Mouse (Mus musculus) cerebellum, postnatal 10 days (tissue): Measurements from ENCODE around the gene Rsph1.
A peak's percentile ranks its signal among the peaks of the same experiment; 100 is the strongest.

Experiments
- DNase-seq, 2 experiments: peaks; one replicate each; pipeline ENCODE4 v3.0.0; 2021; ENCODE audit warnings: mixed read lengths in 2 of 2

The Rsph1 gene

DNA sequence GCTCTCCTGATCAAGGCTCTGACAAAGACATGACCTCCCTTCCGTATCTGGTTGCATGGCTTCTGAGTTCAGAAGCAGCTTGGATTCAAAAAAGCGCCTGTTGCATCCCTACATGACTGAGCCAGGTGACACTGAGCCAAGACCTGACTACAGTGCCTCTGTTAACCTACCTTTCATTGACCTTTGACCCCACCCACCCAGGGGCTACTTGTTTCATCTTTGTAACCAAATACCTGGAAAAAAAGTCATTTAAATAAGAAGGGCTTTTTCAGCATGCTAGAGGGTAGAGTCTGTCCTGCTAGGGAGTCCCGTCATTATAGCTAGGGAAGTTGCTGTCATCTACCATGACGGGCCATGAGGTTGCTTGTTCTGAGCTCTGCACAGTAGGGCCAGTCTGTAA lies 26.2 kb upstream of the Rsph1 start:
- DNase-seq, result no peak

- no peak for DNase-seq
These were observed 23.6 kb upstream of the Rsph1 start for GRCm38 (mm10) chr17:31300736-31301135.

DNA sequence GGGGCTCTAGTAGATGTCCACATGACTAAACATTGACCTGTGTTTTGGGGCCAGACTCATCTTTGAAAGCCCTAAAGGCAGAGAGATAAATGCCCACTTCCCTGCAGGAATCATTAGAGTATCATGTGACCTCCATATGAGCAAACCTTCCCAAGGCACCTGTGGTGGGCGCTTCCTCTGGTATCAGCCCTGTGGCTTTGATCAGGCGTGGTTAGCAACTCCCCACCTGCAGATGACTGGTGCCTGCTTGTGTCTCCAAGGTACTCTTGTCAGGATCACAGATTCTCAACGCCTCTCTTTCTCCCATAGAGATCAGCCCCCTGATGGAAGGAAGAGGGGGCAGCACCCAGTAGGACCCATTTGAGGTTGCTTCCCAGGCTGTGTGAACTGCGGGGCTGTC lies 22.8 kb upstream of the Rsph1 start:
- DNase-seq, result no peak

- DNase-seq, result peak; percentile 55 to 57
These were observed 21.4 kb upstream of the Rsph1 start for GRCm38 (mm10) chr17:31298419-31299209.

- DNase-seq, result peak in 1 of 2 experiments; percentile 35
These were observed 20.3 kb upstream of the Rsph1 start for GRCm38 (mm10) chr17:31297521-31297939.

DNA sequence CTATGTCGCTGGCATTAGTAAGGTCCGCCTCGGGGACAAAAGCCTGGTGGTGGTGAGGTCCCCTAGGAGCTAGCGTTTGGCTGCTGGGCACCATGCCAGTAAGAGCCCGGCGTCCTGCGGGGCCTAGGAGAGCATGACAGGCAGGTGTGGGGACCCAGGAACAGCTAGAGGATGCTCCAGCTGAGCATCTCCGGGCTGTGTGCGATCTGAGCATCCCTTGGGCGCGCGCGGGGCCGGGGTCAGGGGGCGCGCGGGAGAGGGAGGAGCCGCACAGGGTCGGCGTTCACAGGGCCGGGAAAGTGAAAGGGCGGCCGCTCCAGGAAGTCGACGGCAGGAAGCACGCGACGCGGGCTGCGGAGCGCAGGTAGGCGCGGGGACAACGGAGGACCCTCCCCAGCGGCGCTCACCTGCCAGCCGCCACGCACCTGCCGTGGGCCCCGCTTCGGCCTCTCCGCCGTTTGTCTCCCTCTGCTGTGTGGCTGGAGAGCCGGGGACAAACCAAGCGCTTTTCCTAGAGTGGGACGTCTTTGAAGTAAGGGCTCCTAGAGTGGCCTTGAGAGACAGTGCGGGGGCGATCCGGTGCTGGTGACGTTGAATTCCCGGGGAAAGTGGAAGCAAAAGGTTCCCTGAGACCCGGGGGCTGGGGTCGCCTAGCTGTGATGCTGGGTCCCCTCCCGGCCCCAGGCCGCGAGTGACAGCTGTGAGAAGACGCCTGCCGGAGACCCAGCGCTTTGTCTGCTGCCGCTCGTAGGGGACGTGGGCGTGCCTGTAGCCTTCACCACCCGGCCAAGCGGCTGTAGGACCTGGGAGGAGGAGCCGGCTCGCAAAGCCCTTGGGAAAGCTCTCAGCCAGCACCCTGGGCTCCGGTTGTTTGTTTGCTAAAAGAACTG lies 19.0 kb upstream of the Rsph1 start:
- DNase-seq, result peak; percentile 83 to 85

- peak; percentile 67 to 75 for DNase-seq
These were observed 18.2 kb upstream of the Rsph1 start for GRCm38 (mm10) chr17:31295215-31295891.

GRCm38 (mm10) chr17:31294363-31295214 lies 17.4 kb upstream of the Rsph1 start:
- DNase-seq, result peak; percentile 32 to 59

DNA sequence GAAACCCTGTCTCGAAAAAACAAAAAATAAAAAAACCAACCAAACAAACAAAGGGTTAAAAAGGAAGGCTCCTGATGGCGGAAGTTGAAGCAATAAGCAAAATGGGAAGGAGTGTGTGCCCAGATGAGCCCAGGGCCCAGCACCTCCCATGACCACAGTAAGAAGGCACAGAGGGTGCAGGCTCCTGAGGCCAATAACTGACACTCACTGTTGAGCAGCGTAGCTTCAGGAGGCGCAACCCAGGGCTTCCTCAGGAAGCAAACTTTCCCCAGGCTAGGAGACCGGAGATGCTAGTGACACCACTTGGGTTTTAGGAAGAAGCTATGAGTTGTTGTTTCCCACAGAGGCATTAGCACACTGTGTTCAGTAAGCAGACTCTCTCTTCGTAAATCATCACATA lies 13.7 kb upstream of the Rsph1 start:
- DNase-seq, result no peak

GRCm38 (mm10) chr17:31290311-31290710 lies 13.1 kb upstream of the Rsph1 start:
- no peak for DNase-seq

- DNase-seq, result no peak
These were observed 12.0 kb upstream of the Rsph1 start for GRCm38 (mm10) chr17:31288999-31289726.

GRCm38 (mm10) chr17:31287216-31287615 lies 10.0 kb upstream of the Rsph1 start:
- DNase-seq, result no peak

- DNase-seq, result no peak
These were observed 9.3 kb upstream of the Rsph1 start, which contains the start of gene Slc37a1 for GRCm38 (mm10) chr17:31286492-31286891. Gene Slc37a1 (plus strand): TSS chr17:31286792.

DNA sequence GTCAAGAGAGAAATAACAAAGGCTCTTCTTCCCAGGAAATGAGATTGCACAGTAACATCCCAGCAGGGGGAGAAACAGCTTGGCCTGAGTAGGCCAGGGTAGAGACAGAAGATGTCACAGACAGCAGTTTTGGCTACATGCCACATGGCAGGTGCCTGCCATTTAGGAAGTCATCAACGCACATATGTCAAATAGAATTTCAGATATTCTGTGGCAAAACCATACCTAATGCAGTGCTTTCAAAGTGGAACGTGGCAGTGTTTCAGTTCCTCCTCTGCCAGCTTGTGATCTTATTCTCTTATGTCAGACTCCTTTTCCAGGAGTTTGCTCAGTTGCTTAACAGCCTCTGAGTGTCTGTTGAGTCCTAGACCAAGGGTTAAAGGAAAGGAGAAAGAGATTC lies 8.7 kb upstream of the Rsph1 start:
- DNase-seq, result peak; percentile 80 to 82

GRCm38 (mm10) chr17:31282687-31283053 lies 5.5 kb upstream of the Rsph1 start:
- DNase-seq, result peak in 1 of 2 experiments; percentile 40

DNA sequence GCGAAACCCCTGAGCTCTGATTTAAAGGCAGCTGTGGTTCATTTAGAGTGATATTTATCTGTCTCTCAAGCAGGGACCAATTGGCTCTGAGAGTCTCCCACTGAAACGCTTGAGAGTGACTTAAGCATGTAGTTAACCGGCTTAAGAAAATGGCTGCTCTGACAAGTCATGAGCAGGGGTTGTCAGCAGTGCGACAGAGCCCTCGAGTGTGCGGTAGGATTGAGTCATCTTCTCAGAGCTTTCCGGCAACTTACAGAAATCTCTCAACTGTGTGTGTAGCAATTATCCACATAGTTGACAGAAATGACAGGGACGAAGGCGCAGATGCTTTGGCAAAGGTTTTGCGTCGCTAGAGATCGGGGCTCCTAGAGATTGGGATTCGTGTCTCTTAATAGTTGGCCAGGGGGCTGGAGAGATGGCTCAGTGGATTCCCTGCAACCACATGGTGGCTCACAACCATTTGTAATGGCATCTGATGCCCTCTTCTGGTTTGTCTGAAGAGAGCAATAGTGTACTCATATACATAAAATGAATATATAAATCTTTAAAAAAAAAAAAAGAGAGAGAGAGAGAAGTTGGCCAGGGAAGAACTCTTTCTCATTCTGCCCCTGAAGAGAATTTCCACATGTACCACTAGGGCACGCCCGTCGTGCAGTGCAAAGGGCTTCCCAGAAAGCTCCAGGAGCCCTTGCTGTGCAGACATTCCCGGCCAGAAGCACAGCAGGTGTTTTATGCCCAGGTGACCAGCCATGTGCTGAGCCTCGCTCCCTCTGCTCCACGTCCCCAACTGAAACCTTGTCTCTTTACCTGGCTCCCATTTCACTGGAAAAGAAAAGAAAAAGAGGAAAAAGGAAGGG lies 4.9 kb upstream of the Rsph1 start:
- peak; percentile 59 to 62 for DNase-seq

GRCm38 (mm10) chr17:31280269-31280668 lies 3.1 kb upstream of the Rsph1 start:
- no peak for DNase-seq

- DNase-seq, result no peak
These were observed 2.4 kb upstream of the Rsph1 start for GRCm38 (mm10) chr17:31279541-31279940.

DNA sequence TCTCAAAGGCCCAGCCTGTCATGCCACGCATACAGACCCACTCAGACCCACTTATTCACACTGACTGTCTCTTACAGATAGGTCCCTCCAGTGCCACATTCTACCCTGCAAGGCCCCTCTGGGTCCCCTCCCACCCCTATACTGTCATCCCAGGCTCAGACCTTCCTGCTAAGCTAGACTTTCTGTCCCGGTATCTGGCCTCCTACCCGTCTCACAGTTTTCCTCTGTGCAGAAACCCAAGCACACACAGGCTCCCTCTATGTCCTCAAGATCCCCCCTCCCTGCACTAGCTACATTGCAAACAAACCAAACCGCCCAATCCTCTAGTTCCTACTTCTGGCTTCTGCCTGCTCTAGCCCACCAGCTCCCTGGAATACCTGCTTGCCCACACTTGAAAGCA lies 748 bp upstream of the Rsph1 start:
- DNase-seq, result no peak

GRCm38 (mm10) chr17:31276207-31276921 lies 819 bp downstream of the Rsph1 start:
- no peak for DNase-seq
